Mouse (Mus musculus) liver, adult 2 months (tissue): ENCODE data around the gene Zfp366. TPM values are rescaled to one million over a fixed set of nuclear protein-coding genes. Genes with fewer than 3 reads are reported as not detected.

Experiments
- DNase-seq: peaks from one replicate; pipeline ENCODE4 v3.0.0-alpha.2; 2011; ENCODE audit warnings: low read depth, low spot score; ENCODE audit errors: extremely low read depth
- H3K27ac ChIP-seq: fragments of 200-500 bp; replicated peaks from 2 replicates; pipeline ENCODE4 v1.5.1; 2012; ENCODE audit warnings: low read depth, mild to moderate bottlenecking, control low read depth, inconsistent platforms, low read length; ENCODE audit not compliant: insufficient read depth
- H3K27me3 ChIP-seq: fragments of 200-500 bp; 2 replicates; pipeline ENCODE4 v1.6.1; 2012; ENCODE audit warnings: mild to moderate bottlenecking, moderate library complexity, low read length, inconsistent platforms; ENCODE audit not compliant: control insufficient read depth, insufficient read depth
- H3K36me3 ChIP-seq: fragments of 200-500 bp; 2 replicates; pipeline ENCODE4 v1.6.1; 2012; ENCODE audit warnings: low read length, inconsistent platforms; ENCODE audit not compliant: control insufficient read depth, insufficient read depth
- H3K4me1 ChIP-seq: fragments of 200-500 bp; 2 replicates; pipeline ENCODE4 v1.6.1; 2011; ENCODE audit warnings: low read length; ENCODE audit not compliant: control insufficient read depth, insufficient read depth
- H3K4me3 ChIP-seq: fragments of 200-500 bp; 2 replicates; pipeline ENCODE4 v1.5.1; 2011; ENCODE audit warnings: low read depth, mild to moderate bottlenecking, control low read depth, low read length, moderate library complexity; ENCODE audit not compliant: insufficient read depth
- H3K79me2 ChIP-seq: fragments of 200-500 bp; 2 replicates; pipeline ENCODE4 v1.6.1; 2012; ENCODE audit warnings: inconsistent platforms, mild to moderate bottlenecking, low read length, moderate library complexity; ENCODE audit not compliant: control insufficient read depth, insufficient read depth
- H3K9ac ChIP-seq: fragments of 200-500 bp; 2 replicates; pipeline ENCODE4 v1.6.1; 2012; ENCODE audit warnings: low read depth, mild to moderate bottlenecking, control low read depth, inconsistent platforms, low read length
- CTCF ChIP-seq: fragments of 200-500 bp; IDR thresholded peaks from 2 replicates; pipeline ENCODE4 v1.5.1; 2011; ENCODE audit warnings: low read depth, low read length, control low read depth
- POLR2A ChIP-seq: fragments of 200-500 bp; IDR thresholded peaks from 2 replicates; pipeline ENCODE4 v1.6.1; 2011; ENCODE audit warnings: low read length, control low read depth; ENCODE audit not compliant: insufficient read depth; ENCODE audit errors: extremely low read depth
- WGBS: fragments of 180-500 bp; shearing (Covaris S2); methylation state at CpG from one replicate; pipeline ENCODE4 v1.1.7; 2018; 5-methylcytosine and 5-hydroxymethylcytosine counted together
- polyA plus RNA-seq: library from polyadenylated mRNA; depleted of rRNA; stranded (reverse); fragments of >200 nt; gene quantifications from 2 replicates; pipeline ENCODE4 v1.2.3, GENCODE M21; 2012; rRNA removed
- total RNA-seq: library from RNA; depleted of rRNA; stranded (reverse); fragments of >200 nt; gene quantifications from 2 replicates; pipeline ENCODE4 v1.2.3, GENCODE M21; 2014; rRNA removed

Zfp366 gene
- total RNA-seq (0.74 and 1.1 TPM in 2 replicates), polyA plus RNA-seq (0.47 and 0.56 TPM in 2 replicates)

DNA sequence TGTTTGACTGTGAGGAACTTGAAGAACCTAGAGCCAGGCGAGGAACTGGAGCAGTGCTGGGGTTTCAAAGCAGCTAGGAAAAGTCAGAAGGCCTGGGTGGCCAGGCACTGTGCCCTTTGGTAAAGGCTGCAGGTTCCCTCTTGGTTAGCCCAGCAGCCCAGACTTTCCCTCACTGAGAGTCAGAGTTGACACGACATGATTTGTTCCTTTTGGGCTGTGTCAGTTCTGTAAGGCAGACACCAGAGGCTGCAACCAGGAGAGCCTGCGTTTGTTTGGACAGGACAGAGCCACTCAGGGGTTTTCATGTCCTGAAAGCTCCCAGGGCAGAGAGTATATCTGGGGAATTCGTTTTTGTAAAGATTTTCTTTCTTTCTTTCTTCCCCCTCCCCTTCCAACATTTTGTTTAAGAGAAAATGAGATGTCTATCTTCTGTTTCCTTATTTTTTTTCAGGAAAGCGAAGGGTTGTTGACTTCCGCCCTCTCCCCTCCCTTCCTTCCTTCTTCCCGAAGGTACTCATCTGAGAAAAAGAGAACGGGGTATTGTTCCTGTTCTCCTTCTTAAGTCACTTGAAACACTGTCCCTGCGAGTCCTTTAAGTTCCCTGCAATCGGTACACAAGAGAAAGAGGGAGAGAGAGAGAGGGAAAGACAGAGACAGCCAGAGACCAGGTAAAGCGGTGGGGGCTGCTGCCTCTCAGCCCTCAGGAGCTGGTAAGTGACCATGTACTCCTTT, at the start of gene Zfp366:
Gene Zfp366, plus strand, starts transcription at position 669 of the 732 bp plus-strand sequence.
- Histone ChIP-seq H3K4me3 (peak within 1 kb of the TSS; percentile 51), H3K27me3 (no peaks in the 10 kb centered on the region), H3K79me2 (no peaks in the 10 kb centered on the region), H3K4me1 (no peaks in the 10 kb centered on the region; the same call in 1 of the 2 replicates), H3K27ac (peak within 1 kb of the TSS; percentile 75), H3K9ac (peak within 1 kb of the TSS; percentile 37), H3K36me3 (no peaks in the 10 kb centered on the region)
- 46% methylated on average over 11 of the region's 11 CpGs for whole genome bisulfite sequencing
- TF ChIP-seq CTCF: no peak
- TF ChIP-seq POLR2A: no peak
- DNase-seq: peak; percentile 18

- 77% methylated on average over 12 of the region's 12 CpGs for WGBS
- Histone ChIP-seq H3K79me2 (no peaks in the 10 kb centered on the region), H3K4me1 (no peaks in the 10 kb centered on the region), H3K36me3 (no peaks in the 10 kb centered on the region), H3K27ac (no peak overlapping the region), H3K27me3 (no peaks in the 10 kb centered on the region), H3K4me3 (no peak overlapping the region), H3K9ac (no peak overlapping the region)
- no peak for DNase-seq
- no peak for TF ChIP-seq POLR2A
- TF ChIP-seq CTCF: no peak
These were observed 46.0 kb upstream of the Zfp366 start for GRCm38 (mm10) chr13:99138351-99139255.

DNA sequence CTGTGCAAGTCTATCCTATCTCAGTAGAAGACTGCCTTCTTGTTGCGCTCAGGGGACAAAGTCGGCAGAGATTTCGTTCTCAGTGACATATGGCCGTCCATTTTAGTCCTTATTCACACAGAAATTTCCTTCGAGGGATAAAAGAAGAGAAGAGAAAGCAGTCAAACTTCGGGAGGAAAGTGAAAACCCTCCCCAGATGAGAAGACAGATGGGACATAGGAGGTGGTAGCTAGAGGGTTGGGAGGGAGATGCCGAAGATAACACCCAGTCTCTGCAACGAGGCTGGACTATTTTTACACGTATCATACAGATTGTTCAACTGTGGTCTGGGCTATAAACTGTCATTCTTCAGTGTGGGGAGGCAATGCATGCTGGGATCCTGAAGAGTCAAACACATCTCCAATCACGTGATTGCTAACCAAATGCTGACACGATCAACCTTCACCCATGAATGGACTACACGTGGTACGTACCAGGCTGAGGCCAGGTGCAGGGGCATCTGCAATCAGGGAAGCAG, 38.2 kb upstream of the Zfp366 start:
- Histone ChIP-seq H3K79me2 (no peaks in the 10 kb centered on the region), H3K9ac (no peak overlapping the region), H3K27ac (no peak overlapping the region), H3K4me1 (no peaks in the 10 kb centered on the region), H3K4me3 (no peak overlapping the region), H3K36me3 (no peaks in the 10 kb centered on the region), H3K27me3 (no peaks in the 10 kb centered on the region)
- WGBS: 72% methylated on average over 13 of the region's 13 CpGs
- no peak for DNase-seq
- TF ChIP-seq POLR2A (no peak), CTCF (no peak)

- Histone ChIP-seq H3K4me3 (no peak overlapping the region), H3K79me2 (no peaks in the 10 kb centered on the region), H3K9ac (no peak overlapping the region), H3K4me1 (no peaks in the 10 kb centered on the region), H3K36me3 (no peaks in the 10 kb centered on the region), H3K27me3 (no peaks in the 10 kb centered on the region), H3K27ac (no peak overlapping the region)
- no peak for DNase-seq
- TF ChIP-seq CTCF: no peak
- TF ChIP-seq POLR2A: no peak
- 71% methylated on average over 6 of the region's 6 CpGs for WGBS
These were observed 36.9 kb upstream of the Zfp366 start for GRCm38 (mm10) chr13:99147645-99148111.

- Histone ChIP-seq H3K27ac (no peak overlapping the region), H3K27me3 (no peaks in the 10 kb centered on the region), H3K36me3 (no peaks in the 10 kb centered on the region), H3K9ac (no peak overlapping the region), H3K79me2 (no peaks in the 10 kb centered on the region), H3K4me3 (no peak overlapping the region), H3K4me1 (no peaks in the 10 kb centered on the region)
- no peak for TF ChIP-seq POLR2A
- TF ChIP-seq CTCF: no peak
- 93% methylated on average over 14 of the region's 14 CpGs for WGBS
- DNase-seq: no peak
These were observed 34.9 kb upstream of the Zfp366 start for GRCm38 (mm10) chr13:99149551-99150305.
